Mouse (Mus musculus): ENCODE measurements around the gene 9130213A22Rik.

Gene 9130213A22Rik

GRCm38 (mm10) chr11:69122336-69122951 lies at the start of gene 9130213A22Rik:
9130213A22Rik (minus strand) TSS chr11:69122589.
- DNase-seq (ENCODE audit: low spot score): peak; percentile 60

GRCm38 (mm10) chr11:69171626-69172025 lies 49.2 kb upstream of the 9130213A22Rik start:
- DNase-seq (ENCODE audit: low spot score): no peak

GRCm38 (mm10) chr11:69169313-69169712 lies 46.9 kb upstream of the 9130213A22Rik start:
- DNase-seq (ENCODE audit: low spot score): no peak

GRCm38 (mm10) chr11:69156800-69157199 lies 34.4 kb upstream of the 9130213A22Rik start, which contains the start of gene Alox12b:
Alox12b (plus strand) TSS chr11:69156989.
- no peak for DNase-seq (ENCODE audit: low spot score)

- DNase-seq (ENCODE audit: low spot score): no peak
Measured at GRCm38 (mm10) chr11:69155351-69155750, 33.0 kb upstream of the 9130213A22Rik start.

- no peak for DNase-seq (ENCODE audit: low spot score)
Measured at GRCm38 (mm10) chr11:69153831-69154230, 31.4 kb upstream of the 9130213A22Rik start.

GRCm38 (mm10) chr11:69151004-69151403 lies 28.6 kb upstream of the 9130213A22Rik start:
- no peak for DNase-seq (ENCODE audit: low spot score)

- DNase-seq (ENCODE audit: low spot score): no peak
Measured at GRCm38 (mm10) chr11:69150444-69150843, 28.1 kb upstream of the 9130213A22Rik start.

- no peak for DNase-seq (ENCODE audit: low spot score)
Measured at GRCm38 (mm10) chr11:69149728-69150127, 27.3 kb upstream of the 9130213A22Rik start.

GRCm38 (mm10) chr11:69148451-69148960 lies 26.1 kb upstream of the 9130213A22Rik start:
- DNase-seq (ENCODE audit: low spot score): no peak

GRCm38 (mm10) chr11:69147546-69147945 lies 25.2 kb upstream of the 9130213A22Rik start:
- DNase-seq (ENCODE audit: low spot score): no peak

GRCm38 (mm10) chr11:69135361-69135760 lies 13.0 kb upstream of the 9130213A22Rik start:
- DNase-seq (ENCODE audit: low spot score): no peak

- DNase-seq (ENCODE audit: low spot score): no peak
Measured at GRCm38 (mm10) chr11:69134622-69134968, 12.2 kb upstream of the 9130213A22Rik start.

- no peak for DNase-seq (ENCODE audit: low spot score)
Measured at GRCm38 (mm10) chr11:69133923-69134621, 11.7 kb upstream of the 9130213A22Rik start.

- DNase-seq (ENCODE audit: low spot score): no peak
Measured at GRCm38 (mm10) chr11:69133566-69133922, 11.2 kb upstream of the 9130213A22Rik start.

- no peak for DNase-seq (ENCODE audit: low spot score)
Measured at GRCm38 (mm10) chr11:69128426-69129122, 6.2 kb upstream of the 9130213A22Rik start.

GRCm38 (mm10) chr11:69126706-69127095 lies 4.3 kb upstream of the 9130213A22Rik start:
- DNase-seq (ENCODE audit: low spot score): no peak

- no peak for DNase-seq (ENCODE audit: low spot score)
Measured at GRCm38 (mm10) chr11:69125919-69126705, 3.7 kb upstream of the 9130213A22Rik start.

- no peak for DNase-seq (ENCODE audit: low spot score)
Measured at GRCm38 (mm10) chr11:69125852-69125918, 3.3 kb upstream of the 9130213A22Rik start, which contains the start of gene Aloxe3. Aloxe3 (plus strand) TSS chr11:69125896.

GRCm38 (mm10) chr11:69125041-69125851 lies 2.9 kb upstream of the 9130213A22Rik start:
- no peak for DNase-seq (ENCODE audit: low spot score)

- no peak for DNase-seq (ENCODE audit: low spot score)
Measured at GRCm38 (mm10) chr11:69124498-69124847, 2.1 kb upstream of the 9130213A22Rik start.
